Mouse (Mus musculus): ENCODE measurements around the gene Rps10.

Rps10 gene

DNA sequence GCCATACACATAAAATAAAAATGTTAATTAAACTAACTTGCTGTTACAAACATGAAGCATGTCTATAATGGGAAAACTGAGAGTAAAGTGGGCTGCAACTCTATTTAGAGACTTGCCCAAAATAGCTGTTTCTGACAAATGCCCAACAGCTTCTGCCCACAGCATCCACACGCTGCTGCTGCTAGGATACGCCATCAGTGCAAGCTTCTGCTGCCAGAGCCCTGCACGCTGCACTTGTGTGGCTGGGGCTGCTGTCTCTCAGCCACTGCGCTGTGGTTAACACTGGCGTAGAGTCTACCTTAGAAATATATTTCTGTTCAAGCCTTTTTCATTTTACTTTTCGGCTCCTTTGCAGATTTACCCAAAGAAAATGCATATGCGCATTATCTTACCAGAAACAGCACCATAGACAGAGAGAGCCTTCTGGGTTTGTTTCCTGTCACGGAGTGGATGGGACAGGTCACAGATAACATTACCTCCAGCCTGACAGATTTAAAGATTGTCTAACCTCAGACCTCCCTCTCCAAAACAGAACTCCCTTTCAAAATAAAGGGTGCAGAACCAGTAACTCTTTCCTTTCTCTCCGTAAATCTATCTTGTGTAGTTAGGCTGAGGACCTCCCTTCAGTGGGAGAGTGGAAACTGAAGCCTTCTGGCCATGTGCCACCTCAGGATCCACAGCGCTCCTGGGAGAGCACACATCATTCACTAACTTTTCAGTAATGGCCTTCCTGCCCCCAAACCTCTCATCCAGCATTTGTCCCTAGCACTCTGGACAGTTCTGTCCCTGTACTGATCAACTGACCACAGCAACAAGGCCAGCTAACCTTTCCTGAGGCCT is 25.6 kb downstream of the Rps10 start:
- DNase-seq = no peak

- DNase-seq = no peak
These were observed 26.9 kb downstream of the Rps10 start for GRCm38 (mm10) chr17:27609576-27609975.

DNA sequence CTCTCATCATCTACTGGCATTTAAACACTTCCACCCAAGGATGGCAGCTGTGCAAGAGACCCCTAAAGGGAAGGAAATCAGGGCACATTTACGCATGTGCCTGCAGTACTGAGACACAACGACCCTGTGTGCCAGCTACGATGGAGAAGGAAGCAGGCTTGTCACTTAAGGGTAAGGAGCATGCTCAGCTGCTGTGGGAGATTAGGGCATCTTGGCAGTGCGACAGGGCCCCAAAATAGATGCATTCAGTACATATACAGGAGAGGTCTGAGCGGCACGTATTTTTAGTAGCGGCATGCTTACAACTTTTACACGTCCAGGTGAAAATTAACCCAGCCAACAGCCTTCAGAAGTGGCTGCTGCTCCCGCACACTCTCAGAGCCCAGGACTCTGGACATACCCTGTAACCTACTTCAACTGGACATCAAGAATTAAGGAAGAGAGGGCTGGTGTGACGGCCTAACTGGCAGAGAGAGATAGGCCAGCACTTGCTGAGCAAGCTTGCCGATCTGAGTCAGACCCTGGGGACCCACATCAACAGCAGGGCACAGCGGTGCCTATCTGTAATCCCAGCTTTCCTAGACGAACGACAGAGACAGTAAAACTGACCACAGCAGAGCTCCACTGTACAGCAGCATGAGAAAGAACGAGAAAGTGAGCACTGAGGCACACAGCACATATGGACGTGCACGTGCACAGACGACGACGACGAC is 32.8 kb downstream of the Rps10 start:
- no peak for DNase-seq

DNA sequence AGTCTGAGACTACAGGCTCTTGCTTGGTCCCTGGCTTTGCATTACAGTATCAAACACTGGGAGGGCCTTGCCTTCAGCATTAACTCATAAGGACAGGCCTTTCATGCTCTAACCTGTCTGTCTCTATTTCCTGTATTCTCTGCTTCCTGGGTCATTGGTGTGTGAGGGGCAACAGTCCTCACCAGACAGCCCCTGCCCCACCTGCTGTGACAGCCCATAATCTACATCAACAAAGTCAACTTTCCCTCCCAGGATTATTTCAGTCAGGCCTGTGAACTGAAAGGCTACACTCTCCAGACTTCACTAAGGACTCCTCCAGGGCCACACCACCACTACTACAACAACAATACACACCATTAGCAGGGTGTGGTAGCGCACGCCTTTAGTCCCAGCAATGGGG is 33.4 kb downstream of the Rps10 start:
- DNase-seq = no peak

DNA sequence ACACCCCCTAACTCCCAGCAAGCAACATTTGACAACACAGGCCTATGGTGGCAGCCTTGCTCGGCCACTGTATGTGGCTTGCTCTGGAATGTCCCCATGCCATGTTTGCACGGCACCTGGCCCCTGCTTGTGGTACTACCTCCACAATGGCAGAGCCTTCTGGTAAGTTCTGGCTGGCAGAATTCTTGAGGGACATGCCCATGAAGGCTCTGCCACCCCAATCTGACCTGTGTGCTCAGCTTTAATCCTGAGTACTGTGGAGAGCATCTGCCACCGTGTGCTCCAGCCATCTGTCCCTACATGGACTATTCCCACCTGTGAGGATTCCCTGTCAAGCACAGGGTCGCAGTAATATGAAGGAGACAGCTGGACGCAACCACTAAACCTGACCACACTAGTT is 35.6 kb downstream of the Rps10 start:
- no peak for DNase-seq

GRCm38 (mm10) chr17:27600286-27600685 is 36.2 kb downstream of the Rps10 start:
- DNase-seq = no peak

DNA sequence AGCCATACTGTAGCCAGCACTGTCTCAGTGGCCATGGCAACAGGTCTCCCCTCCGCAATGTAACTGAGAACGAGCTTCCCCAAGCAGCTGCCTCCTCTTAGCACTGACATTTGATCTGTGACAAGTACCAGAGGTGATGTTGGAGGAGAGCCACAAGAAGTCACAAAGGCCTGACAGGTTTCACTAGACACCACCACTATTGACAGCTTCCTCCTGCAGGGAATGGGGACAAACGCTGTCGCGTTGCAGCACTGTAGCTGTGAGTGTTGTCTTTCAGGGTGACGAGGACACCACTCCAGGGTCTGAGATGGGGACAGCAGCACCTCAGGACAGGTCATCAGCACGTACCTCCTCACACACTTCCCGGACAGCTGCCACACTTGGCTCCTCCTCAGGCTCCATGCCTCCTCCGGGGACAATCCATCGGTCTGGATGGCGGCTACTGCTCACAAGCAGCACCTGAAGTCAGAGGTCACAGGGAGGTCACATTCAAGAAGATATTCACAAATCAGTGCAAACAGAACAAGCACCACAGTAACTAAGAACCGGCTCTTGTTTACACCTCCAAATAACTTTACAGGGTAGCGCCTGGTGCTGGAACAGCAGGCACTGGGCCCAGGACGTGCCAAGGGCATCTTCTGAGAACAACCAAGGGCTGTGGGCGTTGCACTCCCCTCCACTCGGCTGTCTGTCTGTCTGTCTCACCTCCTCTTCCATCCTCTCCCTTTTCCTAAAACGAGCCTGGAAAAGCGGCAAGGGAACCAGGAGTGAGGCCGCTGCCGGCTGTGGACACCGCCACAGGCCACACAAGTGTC is 39.9 kb downstream of the Rps10 start:
- DNase-seq = no peak

DNA sequence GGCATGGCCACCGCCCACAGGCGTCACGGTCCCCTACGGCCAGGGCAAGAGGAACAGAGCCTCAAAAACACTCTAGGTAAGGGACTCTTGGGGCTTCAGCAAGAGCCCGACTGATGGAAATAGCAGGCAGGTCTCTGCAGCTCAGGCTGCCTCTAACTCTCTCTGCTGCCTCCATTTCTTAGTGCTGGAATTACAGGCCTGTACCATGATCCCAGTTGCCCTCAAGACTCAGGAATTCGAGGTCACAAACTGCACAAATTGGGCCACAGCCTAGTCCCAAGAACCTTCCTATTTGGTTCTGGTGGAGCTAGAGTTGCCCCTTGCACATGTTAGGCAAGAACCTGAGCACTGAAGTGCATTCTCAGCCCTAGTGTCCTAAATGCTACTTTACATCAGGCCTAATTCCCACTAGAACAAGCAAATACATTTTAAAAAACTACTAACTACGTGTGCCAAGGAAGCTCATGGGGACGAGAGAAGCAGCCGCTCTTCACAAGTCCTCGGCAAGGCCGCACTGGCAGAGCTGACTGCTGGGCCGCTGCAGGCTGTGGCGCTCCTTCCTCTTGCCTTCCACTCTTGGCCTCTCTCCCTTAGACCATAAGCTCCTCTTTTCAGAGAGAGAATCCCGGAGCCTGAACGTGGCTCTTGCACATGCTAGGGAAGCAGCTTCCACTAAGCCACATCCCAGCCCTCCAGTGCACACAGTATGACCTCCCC is 40.7 kb downstream of the Rps10 start:
- DNase-seq = no peak

GRCm38 (mm10) chr17:27592565-27592910 is 43.9 kb downstream of the Rps10 start:
- no peak for DNase-seq

DNA sequence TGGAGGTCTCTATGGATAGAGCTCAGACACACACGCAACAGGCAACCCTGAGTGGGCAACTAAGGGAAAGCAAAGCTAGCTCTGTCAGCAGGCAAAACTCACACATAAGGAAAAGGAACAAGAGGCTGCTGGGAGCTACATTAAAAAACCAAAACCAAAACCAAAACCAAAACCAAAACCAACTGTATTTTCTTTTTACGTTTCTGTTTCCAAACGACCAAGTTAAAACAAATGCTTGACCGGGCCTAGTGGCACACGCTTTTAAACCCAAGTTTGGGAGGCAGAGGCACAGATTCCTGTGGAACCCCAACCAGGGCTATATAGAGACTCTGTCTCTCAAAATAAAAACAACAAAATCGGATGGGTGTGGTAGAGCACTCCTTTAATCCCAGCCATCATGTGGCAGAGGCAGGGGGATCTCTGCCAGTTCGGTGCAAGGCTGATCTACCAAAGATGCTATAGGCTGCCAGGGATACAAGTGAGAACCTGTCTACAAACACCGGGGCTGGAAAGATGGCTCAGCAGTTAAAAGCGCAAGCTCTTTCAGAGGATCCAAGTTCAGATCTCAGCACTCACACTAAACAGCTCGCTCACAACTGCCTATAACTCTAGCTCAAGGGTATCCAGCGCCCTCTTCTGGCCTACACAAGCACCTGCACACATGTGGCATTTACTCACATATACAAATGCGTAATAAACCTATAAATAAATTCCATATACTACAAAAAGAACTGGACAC is 44.5 kb downstream of the Rps10 start:
- no peak for DNase-seq

DNA sequence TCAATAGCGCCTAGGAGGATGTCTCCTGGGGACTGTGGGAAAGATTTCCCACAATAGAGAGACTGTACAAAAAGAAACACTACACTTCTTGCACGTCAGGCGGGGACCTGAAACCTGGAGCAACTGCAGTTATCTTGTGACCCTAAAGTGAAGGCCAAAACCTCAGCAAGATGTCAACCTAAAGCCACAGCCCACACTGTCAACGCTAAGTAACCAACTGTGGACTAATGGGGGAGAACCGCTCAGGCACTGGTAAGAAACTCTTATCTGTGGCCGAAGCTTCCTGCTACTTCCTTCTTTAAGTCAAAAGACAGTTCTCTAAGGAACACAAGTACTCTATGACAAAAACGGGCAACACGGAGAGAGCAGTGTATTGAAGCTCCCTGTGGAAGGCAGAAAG is 48.2 kb downstream of the Rps10 start:
- DNase-seq = no peak

DNA sequence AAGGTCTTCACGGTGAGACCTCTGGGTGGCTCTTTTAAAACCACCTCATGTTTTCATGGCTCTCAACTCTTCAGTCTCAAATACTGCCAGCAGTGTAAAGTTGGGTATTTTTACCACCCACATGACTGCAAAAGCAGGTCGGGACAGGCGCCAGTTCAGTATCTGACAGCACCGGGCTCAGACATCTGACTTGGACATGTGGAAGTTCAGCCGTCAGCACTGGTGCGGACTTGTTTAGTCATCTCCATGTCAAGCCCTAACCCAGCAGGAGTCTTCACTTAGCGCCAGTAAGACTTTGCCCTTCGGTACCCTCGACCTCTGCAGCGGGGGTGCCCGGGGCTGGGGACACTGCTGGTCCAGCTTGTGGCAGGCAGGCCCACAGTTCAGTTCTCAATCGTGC is 49.2 kb downstream of the Rps10 start:
- DNase-seq = no peak

- DNase-seq = no peak
These were observed 49.8 kb downstream of the Rps10 start for GRCm38 (mm10) chr17:27586661-27587060.

DNA sequence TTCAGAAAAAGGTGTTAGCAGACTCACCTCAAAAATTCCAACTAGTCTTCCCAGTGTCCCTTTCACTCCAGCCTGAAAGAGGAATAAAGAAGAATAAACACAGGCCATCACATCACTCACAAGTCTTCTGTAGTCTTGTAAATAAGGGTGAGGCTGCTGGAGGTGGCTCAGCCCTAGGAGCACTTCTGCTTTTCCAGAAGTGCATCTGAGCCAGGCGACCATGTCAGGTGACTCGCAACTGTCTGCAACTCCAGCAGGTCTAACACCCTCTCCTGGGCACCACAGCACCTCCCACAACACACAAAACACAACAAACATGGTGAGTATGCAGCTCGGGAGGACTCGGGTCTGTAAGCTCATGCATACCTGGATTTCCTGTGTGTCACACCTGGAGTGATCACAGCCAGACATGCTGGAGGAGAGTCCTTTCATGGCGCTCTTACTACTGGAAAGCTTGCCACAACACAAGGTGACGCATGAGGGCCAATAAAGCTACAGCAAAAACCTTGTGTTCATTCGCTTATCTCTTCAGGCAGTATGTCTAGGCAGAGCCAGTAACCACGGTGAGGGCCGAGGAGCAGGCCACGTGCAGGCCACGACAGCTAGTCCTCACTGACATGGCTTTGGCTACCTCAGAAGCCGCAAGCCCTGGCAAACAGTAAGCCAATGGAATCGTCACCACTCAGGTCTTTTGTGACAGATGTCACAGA is 53.1 kb downstream of the Rps10 start:
- DNase-seq = no peak
